Mouse (Mus musculus): ENCODE results near the gene Mast3.

Mast3 gene

DNA sequence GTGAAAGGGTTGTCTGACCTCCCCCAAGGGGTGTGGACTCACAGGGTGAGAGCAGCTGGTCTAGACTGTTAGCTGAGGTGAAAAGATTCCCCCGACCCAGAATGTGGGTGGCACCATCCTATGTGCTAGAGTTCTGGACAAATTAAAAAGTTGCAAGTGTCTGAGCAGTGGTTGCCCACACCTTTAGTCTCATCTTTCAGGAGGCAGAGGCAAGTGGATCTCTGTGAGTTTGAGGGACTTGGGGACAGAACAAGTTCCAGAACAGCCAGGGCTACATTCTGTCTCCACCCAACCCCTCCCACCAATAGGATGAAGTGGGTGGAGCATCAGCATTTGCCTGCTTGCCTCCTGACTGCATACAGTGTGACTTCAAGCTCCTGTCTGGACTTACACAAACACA lies 42.7 kb downstream of the Mast3 start:
- DNase-seq (ENCODE audit: low read depth, low spot score) = peak; percentile 62

DNA sequence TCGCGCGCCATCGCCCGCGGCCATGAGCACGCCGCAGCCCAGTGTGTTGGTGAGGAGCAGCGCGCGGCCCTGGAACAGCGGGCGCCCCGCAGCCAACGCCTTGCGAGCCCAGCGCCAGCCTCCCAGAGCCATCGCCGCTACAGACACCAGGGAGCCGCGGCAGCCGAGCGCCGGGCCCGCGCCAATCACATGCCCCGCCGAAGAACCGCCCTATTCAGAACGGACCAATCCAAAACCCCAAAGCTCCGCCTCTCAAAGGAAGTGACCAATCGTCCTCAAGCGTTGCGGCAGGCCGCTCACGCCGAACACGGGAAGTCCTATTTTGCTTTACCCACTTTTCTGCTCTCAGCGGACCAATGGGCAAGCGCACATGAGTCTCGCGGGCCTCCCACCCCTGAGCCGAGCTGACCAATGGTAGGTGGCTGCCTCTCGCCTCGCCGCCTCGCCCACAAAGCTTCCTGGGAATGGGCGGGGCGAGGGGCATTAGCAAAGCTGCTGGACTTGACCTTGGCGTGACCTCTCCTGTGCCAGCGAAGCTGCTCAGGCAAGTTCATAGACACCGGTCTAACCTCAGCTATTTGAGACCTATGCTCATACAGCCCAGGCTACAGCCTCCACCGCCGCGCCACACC lies 44.0 kb downstream of the Mast3 start, which contains the start of gene Mpv17l2:
Gene Mpv17l2, minus strand, starts transcription at position 172 of the 632 bp plus-strand sequence.
- peak; percentile 100 for DNase-seq (ENCODE audit: low read depth, low spot score)

DNA sequence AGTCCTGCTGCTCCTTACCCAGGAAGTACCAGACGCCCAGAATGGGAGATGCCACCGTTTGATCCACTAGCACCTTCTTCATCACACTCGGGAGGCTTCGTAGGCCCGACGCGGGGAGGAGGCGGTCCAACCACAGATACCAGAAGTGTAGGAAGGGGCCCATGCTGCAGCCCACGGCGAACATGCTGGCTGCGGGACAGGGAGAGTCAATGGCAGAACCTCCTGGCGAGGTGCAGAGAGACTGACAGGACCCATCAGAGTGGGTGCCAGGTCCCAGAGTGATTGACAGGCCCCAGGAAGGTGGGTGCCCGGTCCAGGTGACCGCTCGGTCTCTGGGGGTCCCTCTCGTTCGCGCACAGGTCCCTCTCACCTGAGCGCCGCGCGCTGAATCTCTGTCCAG lies 44.5 kb downstream of the Mast3 start:
- DNase-seq (ENCODE audit: low read depth, low spot score) = peak; percentile 56

DNA sequence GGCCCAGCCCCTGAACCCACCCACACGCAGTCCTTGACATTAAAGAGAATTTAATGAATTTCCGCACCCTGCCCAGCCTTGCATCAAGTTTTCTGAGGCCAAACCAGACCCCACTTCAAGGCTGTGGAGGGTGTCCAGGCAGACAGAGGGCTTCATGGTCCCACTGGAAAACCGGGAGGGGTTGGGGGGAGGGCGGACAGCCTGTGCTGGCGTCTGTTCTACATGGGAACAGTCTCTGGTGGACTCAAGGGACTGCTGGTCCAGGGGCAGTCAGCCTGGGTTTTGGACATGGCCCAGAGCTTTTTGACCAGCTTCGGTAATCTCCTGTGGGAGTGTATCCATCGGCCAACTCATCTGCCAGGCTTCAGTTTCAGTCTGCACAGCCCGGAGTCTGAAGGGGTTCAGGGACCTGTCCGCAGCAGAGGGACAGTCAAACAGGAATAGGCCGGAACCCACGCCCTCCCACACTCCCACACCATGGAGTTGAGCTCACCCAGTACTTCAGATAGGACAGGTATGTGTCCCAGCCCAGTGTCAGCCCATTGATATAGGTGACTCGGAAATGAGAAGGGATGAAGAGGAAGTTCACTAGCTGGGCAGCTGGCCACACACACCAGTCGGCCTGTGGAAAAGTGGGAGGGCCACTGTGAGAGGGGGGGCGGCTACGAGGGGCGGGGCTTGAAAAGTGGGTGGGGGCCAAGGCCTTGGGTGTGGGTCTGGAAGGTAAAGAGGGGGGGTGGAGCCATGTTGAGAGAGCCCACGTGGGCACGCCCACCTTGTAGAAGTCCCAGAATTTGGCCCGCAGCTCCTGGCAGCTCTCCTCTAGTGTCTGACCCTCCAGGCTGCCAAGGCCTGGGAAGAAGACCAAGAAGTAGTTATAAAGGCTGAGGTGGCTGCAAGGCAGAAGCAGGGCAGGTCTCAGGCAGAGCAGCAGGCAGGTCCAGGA lies 46.0 kb downstream of the Mast3 start:
- DNase-seq (ENCODE audit: low read depth, low spot score) = peak; percentile 88

DNA sequence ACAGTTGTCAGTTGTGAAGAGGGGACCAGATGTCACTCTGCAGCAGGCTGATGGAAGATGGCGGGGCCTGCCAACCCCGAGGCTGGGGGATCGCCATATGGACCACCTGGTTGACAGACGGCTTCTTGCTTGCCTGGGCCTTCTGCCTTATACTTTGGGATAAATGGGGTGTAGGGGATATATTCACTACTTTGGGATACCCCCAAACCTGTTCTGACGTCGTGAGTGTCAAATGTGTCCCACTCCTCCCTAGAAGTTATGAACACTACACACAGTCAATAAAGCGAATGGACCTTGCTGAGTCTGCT lies 46.6 kb downstream of the Mast3 start:
- DNase-seq (ENCODE audit: low read depth, low spot score) = no peak

DNA sequence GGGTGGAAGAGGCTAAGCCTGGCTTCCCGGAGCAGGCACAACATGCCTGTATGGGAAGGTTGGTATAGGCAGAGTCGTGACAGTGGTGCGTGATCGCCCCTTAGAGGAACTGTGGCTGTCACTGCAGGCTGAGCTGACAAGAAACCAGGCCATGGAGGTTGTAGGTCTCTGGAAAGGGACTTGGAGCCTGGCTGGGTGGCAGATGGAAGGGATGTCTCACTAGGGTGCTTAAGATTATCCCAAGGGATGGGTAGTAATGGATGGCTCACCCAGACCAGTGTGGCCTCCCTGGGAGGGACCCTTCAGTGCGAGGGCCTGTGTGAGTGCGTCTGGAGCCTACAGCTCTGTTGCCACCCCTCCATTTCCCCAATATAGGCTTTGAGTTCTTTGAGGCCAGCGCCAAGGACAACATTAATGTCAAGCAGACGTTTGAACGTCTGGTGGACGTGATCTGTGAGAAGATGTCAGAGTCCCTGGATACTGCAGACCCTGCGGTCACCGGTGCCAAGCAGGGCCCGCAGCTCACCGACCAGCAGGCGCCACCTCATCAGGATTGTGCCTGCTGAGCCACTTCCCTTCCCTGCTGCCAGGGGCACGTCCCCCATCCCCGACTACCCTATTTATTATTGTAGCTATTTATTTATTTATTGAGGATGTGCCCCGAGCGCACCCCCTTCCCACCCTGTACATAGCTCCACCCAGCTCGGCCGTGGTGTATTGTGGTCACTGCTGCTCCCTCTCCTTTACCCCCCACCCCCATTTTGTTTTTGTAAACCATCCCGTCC lies 47.1 kb downstream of the Mast3 start:
- DNase-seq (ENCODE audit: low read depth, low spot score) = peak; percentile 54

DNA sequence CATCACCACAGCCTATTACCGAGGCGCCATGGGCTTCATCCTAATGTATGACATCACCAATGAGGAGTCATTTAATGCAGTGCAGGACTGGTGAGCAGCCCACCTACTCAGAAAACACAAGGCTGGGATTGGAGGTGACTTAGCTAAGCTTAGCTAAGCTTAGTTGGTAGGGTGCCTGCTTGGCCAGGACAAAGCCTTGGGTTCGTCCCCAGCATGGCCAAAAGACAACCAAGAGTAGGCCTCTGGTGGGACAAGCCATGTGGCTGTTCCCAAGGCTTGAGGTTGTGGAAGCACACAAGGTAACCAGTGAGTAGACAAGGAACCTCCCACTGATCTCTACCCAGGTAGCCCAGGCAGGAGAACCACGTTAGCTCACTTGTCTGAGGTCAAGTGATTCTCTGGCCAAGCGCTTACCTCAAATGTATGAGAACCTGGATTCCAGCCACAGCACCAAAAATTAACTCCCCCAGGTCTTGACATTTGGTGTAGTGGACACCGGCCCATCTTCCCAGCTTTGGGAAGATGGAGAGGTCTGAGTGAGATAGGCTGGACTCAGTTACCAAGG lies 48.3 kb downstream of the Mast3 start:
- no peak for DNase-seq (ENCODE audit: low read depth, low spot score)

DNA sequence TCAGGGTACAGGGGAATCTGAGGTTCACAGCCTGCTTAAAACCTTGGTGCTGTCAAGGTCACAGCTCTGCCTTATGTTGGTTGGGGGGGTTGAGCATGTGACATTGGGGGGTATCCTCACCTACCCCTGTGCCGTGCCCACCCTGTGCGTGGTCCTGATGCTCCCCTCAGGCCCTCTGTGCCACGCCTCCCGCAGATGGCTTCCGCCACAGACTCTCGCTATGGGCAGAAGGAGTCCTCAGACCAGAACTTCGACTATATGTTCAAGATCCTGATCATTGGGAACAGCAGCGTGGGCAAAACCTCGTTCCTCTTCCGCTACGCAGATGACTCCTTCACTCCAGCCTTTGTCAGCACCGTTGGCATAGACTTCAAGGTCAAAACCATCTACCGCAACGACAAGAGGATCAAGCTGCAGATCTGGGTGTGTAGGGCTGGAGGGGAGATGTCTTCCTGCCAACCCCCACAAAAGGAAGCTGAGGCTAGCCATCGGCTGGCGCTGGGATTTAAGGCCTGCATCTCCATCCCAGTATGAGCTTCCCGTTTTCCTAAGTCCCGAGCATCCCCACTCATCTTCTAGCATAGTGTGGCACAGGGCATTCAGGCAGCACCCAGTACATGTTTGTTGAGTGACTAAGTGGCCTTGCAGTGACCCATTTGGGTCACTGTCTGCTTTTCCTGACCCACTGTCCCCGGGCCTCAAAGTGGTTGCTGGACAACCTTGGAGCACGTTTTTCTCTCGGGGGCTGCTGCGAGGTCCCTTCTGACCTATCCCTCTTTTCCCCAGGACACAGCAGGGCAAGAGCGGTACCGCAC lies 49.0 kb downstream of the Mast3 start:
- no peak for DNase-seq (ENCODE audit: low read depth, low spot score)

DNA sequence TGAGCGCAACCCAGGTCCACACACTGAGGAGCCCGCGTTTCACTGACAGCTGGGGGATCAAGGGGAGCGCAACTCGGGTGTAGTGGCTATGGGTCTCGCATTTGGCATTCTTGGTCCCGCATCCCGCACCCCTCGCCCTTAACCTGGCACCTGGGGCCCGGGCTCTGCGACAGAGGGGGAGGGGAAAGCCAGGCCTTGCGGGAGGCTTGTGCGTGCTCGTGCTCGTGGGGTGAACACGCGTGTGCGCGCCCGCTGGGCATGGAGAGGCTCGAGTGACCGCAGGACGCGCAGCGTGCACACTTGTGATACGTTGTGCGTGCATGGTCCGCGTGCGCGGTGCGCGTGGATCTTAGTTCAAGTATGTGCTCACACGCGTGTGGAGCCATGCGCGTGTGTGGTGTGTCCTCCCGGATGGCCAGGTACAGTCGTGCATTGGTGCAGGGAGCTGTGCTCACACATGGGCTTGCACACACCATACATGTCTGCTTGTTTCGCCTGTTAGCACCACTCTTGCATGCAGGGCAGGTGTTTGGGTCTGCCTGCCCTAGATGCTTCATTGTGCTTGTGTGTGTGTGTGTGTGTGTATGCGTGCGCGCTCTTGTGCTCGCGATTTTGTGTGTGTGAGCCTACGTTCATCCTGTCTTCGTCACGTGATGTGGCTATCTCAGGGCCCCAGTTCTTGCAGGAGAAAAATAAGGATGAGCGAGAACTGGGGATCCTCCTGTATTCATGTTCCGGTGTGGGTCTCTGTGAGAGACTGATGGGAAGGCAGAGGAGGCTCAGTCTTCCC lies 49.8 kb downstream of the Mast3 start:
- peak; percentile 50 for DNase-seq (ENCODE audit: low read depth, low spot score)

DNA sequence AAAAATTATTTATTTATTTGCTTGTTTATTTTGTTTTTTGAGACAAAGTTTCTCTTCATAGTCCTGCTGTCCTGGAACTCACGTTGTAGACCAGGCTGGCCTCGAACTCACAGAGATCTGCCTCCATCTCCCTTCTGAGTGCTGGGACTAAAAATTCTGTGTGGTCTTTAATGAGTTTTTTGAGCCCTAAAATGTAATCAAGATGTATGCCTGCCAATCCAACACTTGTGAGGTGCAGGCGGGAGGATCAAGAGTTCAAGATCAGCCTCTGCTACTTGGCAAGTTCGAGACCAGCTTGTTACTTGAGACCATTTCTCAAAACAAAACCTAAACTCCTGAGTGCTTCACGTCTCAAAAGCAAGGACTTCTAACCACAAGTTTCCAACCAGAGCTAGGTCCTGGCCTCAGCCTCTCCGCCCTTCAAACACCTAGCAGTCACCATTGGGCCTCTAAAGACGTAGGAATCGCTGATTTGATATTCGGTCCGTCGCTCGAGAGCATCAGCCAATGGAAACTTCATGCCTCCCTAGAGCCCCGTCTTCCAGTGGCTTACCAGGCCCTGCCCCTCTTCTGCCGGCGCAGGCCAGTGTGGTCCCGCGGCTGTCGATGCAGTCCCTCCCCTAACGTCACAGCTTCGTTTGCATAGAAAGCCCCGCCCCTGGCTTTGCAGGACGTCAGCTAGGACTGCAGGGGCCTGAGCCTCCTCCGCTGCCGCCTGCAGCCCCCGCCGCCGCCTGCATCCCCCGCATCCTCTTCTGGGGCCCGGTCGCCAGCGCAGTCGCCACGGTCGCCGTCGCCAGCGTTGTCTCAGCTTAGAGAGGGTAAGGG lies 50.6 kb downstream of the Mast3 start, which contains the start of gene Rab3a:
Gene Rab3a, plus strand, starts transcription at position 637 of the 828 bp plus-strand sequence.
- DNase-seq (ENCODE audit: low read depth, low spot score) = peak; percentile 99

DNA sequence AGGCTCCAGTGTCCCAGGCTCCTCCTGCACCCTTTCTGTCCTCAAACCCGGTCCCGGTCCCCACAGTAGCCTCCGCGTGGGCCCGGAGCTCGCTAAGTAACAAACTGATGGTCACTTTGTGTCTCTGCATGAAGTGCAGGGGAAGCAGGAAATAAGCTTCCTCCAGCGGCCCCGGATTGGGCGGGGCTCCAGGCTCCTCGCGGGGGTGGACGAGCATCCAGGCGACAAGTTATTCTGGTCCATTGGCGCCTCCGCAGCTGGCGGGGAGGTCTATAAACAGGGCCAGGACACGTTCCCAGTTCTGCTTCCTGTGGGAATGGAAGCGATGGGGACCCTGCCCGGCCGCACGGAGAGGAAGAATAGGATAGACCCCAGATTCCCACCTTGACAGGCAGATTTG lies 51.7 kb downstream of the Mast3 start:
- peak; percentile 46 for DNase-seq (ENCODE audit: low read depth, low spot score)

DNA sequence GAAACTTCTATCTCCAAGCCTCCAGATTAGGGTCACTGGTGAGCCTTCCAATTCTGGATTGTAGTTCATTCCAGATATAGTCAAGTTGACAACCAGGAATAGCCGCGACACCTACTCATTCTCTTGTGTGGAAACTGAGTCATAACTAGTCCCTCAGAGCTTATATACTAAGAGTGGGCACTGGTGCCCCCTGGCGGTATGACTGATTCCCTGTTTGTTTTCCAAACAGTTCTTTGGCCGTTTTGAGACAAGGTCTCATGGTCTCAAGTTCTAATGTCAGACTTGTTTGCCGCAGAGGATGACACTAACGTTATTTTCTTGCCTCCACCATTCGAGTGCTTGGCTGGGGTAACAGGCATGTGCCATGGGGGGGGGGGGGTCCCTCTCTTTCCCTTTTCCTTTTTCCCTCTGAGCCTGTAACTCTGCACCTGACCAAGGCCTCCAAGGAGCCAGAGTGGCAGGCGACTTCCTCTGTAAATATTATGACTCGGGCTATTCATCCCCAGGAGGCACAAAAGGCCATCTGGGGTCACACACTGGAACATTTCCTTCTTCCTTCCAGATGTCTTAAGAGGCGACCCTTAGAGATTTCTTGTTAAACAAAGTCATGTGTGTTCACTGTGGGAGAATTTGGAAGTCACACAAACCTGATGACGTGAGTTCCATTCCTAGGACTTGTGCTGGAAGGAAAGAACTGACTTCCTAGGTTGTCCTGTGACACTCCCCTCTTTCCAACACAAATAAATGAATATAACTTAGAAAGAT lies 52.7 kb downstream of the Mast3 start:
- peak; percentile 82 for DNase-seq (ENCODE audit: low read depth, low spot score)

DNA sequence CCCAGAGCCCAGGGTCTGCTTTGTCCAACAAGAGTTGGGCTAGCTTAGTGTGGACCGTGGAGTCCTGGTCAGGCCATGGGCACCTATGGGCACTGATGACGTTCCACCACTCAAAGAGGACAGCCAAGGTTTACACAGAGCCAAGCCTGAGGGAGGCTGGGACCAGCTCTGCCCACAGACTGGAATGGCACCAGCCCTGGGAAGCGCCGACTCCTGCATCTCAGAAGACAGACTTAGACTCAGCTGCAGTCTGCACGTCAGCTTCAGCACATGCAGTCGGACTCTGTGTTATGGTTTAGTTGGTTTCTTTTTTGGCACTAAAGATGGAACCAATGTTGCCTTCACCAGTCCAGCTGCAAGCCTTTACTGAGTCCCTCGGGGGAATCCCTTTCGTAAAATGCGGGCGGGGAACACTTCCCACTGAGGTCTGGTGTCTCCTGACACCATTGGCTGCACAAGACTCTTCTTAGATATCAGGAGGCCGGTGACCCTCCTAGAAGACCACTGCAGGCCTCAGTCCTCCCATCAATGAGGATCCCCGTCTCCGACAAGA lies 54.6 kb downstream of the Mast3 start:
- no peak for DNase-seq (ENCODE audit: low read depth, low spot score)

DNA sequence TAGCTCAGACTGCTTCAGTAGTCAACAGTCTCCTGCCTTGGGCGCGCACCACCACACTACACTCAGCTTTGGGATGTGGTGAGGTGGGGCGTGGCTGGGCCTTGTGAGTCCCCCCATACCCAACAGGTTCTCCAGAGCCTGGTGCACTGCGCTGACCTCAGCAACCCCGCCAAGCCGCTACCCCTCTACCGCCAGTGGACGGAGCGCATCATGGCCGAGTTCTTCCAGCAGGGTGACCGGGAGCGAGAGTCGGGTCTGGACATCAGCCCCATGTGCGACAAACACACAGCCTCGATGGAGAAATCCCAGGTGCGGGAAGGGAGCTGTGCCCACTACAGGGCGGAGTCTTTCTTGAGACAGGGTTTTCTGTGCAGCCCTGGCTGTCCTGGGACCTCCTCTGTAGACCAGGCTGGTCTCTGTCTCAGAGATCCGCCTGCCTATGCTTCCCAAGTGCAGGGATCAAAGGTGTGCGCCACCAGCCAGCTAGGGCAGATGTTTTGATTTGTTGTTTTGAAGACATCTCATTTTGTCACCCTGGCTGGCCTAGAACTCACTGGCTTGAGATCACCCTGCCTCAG lies 55.7 kb downstream of the Mast3 start:
- no peak for DNase-seq (ENCODE audit: low read depth, low spot score)

DNA sequence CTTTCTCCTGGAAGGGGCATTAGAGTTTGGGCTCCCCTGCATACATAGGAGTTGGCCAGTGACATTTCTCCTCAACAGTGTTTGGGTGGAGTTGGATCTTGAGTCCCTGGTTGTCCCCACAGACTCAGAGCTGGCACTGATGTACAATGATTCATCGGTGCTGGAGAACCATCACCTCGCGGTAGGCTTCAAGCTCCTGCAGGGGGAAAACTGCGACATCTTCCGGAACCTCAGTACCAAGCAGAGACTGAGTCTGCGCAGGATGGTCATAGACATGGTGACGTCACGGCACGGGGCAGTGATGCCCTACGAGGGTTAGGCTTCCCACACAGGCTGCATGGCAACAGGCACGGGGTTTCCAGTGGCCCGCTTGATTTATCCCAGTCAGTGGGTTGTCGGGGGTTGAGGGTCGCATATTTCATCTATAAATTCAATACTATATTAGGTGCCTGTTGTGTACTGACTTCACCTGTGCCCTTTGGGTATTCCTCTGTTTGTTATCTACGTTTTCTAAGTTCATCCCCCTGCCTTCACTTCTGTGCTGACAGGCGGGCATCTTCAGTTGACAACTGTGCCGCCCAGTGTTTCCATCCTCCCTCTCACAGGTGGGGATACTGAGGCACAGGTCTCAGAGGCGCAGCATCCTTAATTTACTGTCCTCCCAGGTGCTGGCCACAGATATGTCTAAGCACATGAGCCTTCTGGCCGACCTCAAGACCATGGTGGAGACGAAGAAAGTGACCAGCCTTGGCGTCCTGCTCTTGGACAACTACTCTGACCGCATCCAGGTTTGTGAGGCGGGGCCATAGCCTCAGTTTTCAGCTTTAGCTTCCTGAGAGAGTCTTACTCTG lies 56.4 kb downstream of the Mast3 start:
- DNase-seq (ENCODE audit: low read depth, low spot score) = peak; percentile 46

DNA sequence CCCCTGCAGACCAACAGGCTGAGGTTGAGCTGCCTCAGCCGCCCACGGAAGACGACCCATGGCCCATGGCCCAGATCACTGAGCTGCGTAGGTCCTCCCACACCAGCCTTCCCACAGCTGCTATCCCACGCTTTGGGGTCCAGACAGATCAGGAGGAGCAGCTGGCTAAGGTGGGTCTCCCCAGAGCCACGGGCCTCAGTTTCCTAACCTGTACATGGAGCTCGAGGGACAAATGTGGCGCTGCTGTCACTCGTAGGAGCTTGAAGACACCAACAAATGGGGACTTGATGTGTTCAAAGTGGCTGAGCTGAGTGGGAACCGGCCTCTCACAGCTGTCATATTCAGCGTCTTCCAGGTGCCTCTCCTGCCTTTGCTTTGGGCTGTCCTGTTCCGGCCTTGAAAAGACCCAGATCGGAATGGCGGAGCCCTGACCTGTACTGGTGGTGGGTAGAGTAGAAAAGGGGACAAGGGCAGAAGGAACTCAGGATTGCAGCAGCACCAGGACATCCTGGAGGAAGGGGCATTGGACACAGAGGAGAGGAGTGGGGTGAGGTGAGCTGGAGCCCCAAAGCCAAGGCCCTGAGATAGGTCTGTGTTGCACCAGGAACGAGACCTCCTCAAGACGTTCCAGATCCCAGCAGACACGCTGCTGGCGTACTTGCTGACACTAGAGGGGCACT lies 57.5 kb downstream of the Mast3 start:
- no peak for DNase-seq (ENCODE audit: low read depth, low spot score)

Measured in R1 (cell line).